Mouse (Mus musculus): ENCODE results near the gene Slc38a6. TPM values are rescaled to one million over a fixed set of nuclear protein-coding genes. Genes with fewer than 3 reads are reported as not detected.

The Slc38a6 gene
- polyA plus RNA-seq, 1 experiment from 2014 or later, result 7.3 TPM

- WGBS, result 89% methylated on average over 1 of the region's 1 CpGs
Measured at GRCm38 (mm10) chr12:73392507-73392906, 105.9 kb downstream of the Slc38a6 start.

GRCm38 (mm10) chr12:73393018-73393417 lies 106.4 kb downstream of the Slc38a6 start:
- no peaks in the 10 kb centered on the region for H3K27me3 ChIP-seq (ENCODE audit: insufficient read depth, poor library complexity, severe bottlenecking)
- H3K27ac ChIP-seq, result 0 out of 2 replicates have a peak overlapping the region, but pooled peaks have one; percentile 22
- H3K36me3 ChIP-seq, result no peaks in the 10 kb centered on the region
- peaks cover 32% of the 10 kb centered on the region for H3K4me1 ChIP-seq
- no peak overlapping the region for H3K4me3 ChIP-seq
- DNase-seq (ENCODE audit: low spot score), result no peak
- H3K9me3 ChIP-seq, result no peaks in the 10 kb centered on the region

More at GRCm38 (mm10) chr12:73392507-73392906, 105.9 kb downstream of the Slc38a6 start:
- Histone ChIP-seq H3K27ac (0 out of 2 replicates have a peak overlapping the region, but pooled peaks have one; percentile 22), H3K9me3 (no peaks in the 10 kb centered on the region), H3K4me1 (peaks cover 32% of the 10 kb centered on the region), H3K36me3 (no peaks in the 10 kb centered on the region), H3K27me3 (ENCODE audit: insufficient read depth, poor library complexity, severe bottlenecking) (no peaks in the 10 kb centered on the region), H3K4me3 (no peak overlapping the region)
- DNase-seq (ENCODE audit: low spot score), result no peak

- H3K36me3 ChIP-seq, result no peaks in the 10 kb centered on the region
- no peaks in the 10 kb centered on the region for H3K9me3 ChIP-seq
- no peaks in the 10 kb centered on the region for H3K27me3 ChIP-seq (ENCODE audit: insufficient read depth, poor library complexity, severe bottlenecking)
- H3K27ac ChIP-seq, result peak overlapping the region; percentile 73
- DNase-seq (ENCODE audit: low spot score), result no peak
- H3K4me1 ChIP-seq, result peaks cover 32% of the 10 kb centered on the region
- no peak overlapping the region for H3K4me3 ChIP-seq
- 24% methylated on average over 6 of the region's 6 CpGs for WGBS
Measured at GRCm38 (mm10) chr12:73393881-73394291, 107.3 kb downstream of the Slc38a6 start.

- Histone ChIP-seq H3K9me3 (no peaks in the 10 kb centered on the region), H3K4me3 (no peak overlapping the region), H3K27ac (no peak overlapping the region), H3K4me1 (peaks cover 30% of the 10 kb centered on the region), H3K27me3 (ENCODE audit: insufficient read depth, poor library complexity, severe bottlenecking) (no peaks in the 10 kb centered on the region), H3K36me3 (no peaks in the 10 kb centered on the region)
- no peak for DNase-seq (ENCODE audit: low spot score)
- 96% methylated on average over 5 of the region's 5 CpGs for WGBS
Measured at GRCm38 (mm10) chr12:73394571-73394970, 108.0 kb downstream of the Slc38a6 start.

GRCm38 (mm10) chr12:73399426-73399825 lies 112.8 kb downstream of the Slc38a6 start:
- peak; percentile 83 for DNase-seq (ENCODE audit: low spot score)
- H3K27ac ChIP-seq, result peak overlapping the region; percentile 44
- H3K4me1 ChIP-seq, result peaks cover 42% of the 10 kb centered on the region
- H3K36me3 ChIP-seq, result no peaks in the 10 kb centered on the region
- no peaks in the 10 kb centered on the region for H3K27me3 ChIP-seq (ENCODE audit: insufficient read depth, poor library complexity, severe bottlenecking)
- WGBS, result 33% methylated on average over 4 of the region's 4 CpGs
- no peaks in the 10 kb centered on the region for H3K9me3 ChIP-seq
- H3K4me3 ChIP-seq, result no peak overlapping the region

GRCm38 (mm10) chr12:73400481-73401025 lies 114.0 kb downstream of the Slc38a6 start:
- DNase-seq (ENCODE audit: low spot score), result no peak
- no peaks in the 10 kb centered on the region for H3K27me3 ChIP-seq (ENCODE audit: insufficient read depth, poor library complexity, severe bottlenecking)
- H3K27ac ChIP-seq, result peak overlapping the region; percentile 57
- 78% methylated on average over 4 of the region's 4 CpGs for WGBS
- H3K4me3 ChIP-seq, result no peak overlapping the region
- no peaks in the 10 kb centered on the region for H3K9me3 ChIP-seq
- no peaks in the 10 kb centered on the region for H3K36me3 ChIP-seq
- H3K4me1 ChIP-seq, result peaks cover 53% of the 10 kb centered on the region

GRCm38 (mm10) chr12:73401520-73402130 lies 115.0 kb downstream of the Slc38a6 start:
- DNase-seq (ENCODE audit: low spot score), result no peak
- Histone ChIP-seq H3K9me3 (no peaks in the 10 kb centered on the region), H3K27me3 (ENCODE audit: insufficient read depth, poor library complexity, severe bottlenecking) (no peaks in the 10 kb centered on the region), H3K36me3 (no peaks in the 10 kb centered on the region), H3K4me1 (peaks cover 58% of the 10 kb centered on the region), H3K4me3 (no peak overlapping the region), H3K27ac (peak overlapping the region; percentile 88; the same call in 1 of the 2 replicates)
- 71% methylated on average over 3 of the region's 3 CpGs for WGBS

- DNase-seq (ENCODE audit: low spot score), result no peak
- H3K4me1 ChIP-seq, result peaks cover 58% of the 10 kb centered on the region
- no peaks in the 10 kb centered on the region for H3K36me3 ChIP-seq
- peak overlapping the region; percentile 88 for H3K27ac ChIP-seq
- no peaks in the 10 kb centered on the region for H3K27me3 ChIP-seq (ENCODE audit: insufficient read depth, poor library complexity, severe bottlenecking)
- H3K4me3 ChIP-seq, result no peak overlapping the region
- WGBS, result 62% methylated on average over 5 of the region's 5 CpGs
- no peaks in the 10 kb centered on the region for H3K9me3 ChIP-seq
Measured at GRCm38 (mm10) chr12:73402137-73402712, 115.6 kb downstream of the Slc38a6 start.

- no peaks in the 10 kb centered on the region for H3K36me3 ChIP-seq
- H3K4me3 ChIP-seq, result no peak overlapping the region
- no peaks in the 10 kb centered on the region for H3K9me3 ChIP-seq
- WGBS, result 54% methylated on average over 11 of the region's 11 CpGs
- no peaks in the 10 kb centered on the region for H3K27me3 ChIP-seq (ENCODE audit: insufficient read depth, poor library complexity, severe bottlenecking)
- H3K27ac ChIP-seq, result peak overlapping the region; percentile 88
- DNase-seq (ENCODE audit: low spot score), result no peak
- peaks cover 58% of the 10 kb centered on the region for H3K4me1 ChIP-seq
Measured at GRCm38 (mm10) chr12:73402851-73403665, 116.5 kb downstream of the Slc38a6 start.

Other genes with a start within 250 kb of the Slc38a6 start
- gene Six1, start 232.9 kb upstream of the Slc38a6 start, polyA plus RNA-seq (2016; fragmentation: Nextera tagmentation; extraction: Ambion mirVana), result 2.5 and 5.4 TPM in 2 replicates
- gene Six4, start 173.3 kb upstream of the Slc38a6 start, polyA plus RNA-seq (2016; fragmentation: Nextera tagmentation; extraction: Ambion mirVana), result 3.4 and 5.8 TPM in 2 replicates
- gene Mnat1, start 163.1 kb upstream of the Slc38a6 start, polyA plus RNA-seq (2016; fragmentation: Nextera tagmentation; extraction: Ambion mirVana), result 26.8 and 32.7 TPM in 2 replicates
- 18.5 and 21.1 TPM in 2 replicates for gene Trmt5, start 69 bp upstream of the Slc38a6 start, polyA plus RNA-seq (2016; fragmentation: Nextera tagmentation; extraction: Ambion mirVana)

Measured in heart, embryonic 10.5 days (tissue).